In genomic region chrX:134686739-134687171, GRCm38 (mm10) we compare ENCODE assay signal across 8 mouse cellular contexts. TPM values are rescaled to one million over a fixed set of nuclear protein-coding genes. Genes with fewer than 3 reads are reported as not detected.
A peak's percentile ranks its signal among the peaks of the same experiment; 100 is the strongest.
DNase-seq lines count a peak whose midpoint lies in the region; ATAC-seq and TF ChIP-seq lines count a peak whose summit lies in the region.

No protein-coding gene starts in this region.

- no peaks in the 10 kb centered on the region for H3K36me3 ChIP-seq in heart, adult 2 months (ENCODE audit: control insufficient read depth, insufficient read depth, low read length)
- no peaks in the 10 kb centered on the region for H3K36me3 ChIP-seq in G1E (replicated peaks)
- H3K36me3 ChIP-seq in midbrain, embryonic 10.5 days: peaks cover 39% of the 10 kb centered on the region
- H3K36me3 ChIP-seq in stomach, postnatal 0 days (ENCODE audit: control insufficient read depth, insufficient read depth, low read length): no peaks in the 10 kb centered on the region

- intact Hi-C loops in heart, adult 2 months (cut with DNase I): loop anchor here (5.0 kb wide), 1 partner anchor 39 kb away; no protein-coding TSS in a partner anchor
- intact Hi-C loops in heart, postnatal 14 days (cut with DNase I): loop anchor here (5.0 kb wide), 1 partner anchor 39 kb away; no protein-coding TSS in a partner anchor
- intact Hi-C loops in left cerebral cortex, postnatal 4 days (cut with DNase I): loop anchor here (5.0 kb wide), 1 partner anchor 74 kb away; no protein-coding TSS in a partner anchor

- no peaks in the 10 kb centered on the region for H3K4me1 ChIP-seq in heart, adult 2 months (ENCODE audit: control insufficient read depth, insufficient read depth, low read length)
- no peaks in the 10 kb centered on the region for H3K4me1 ChIP-seq in G1E (ENCODE audit: insufficient read depth, low read depth, low read length)
- peaks cover 1% of the 10 kb centered on the region; the same call in 1 of the 2 replicates for H3K4me1 ChIP-seq in cortical plate, adult 2 months (ENCODE audit: control insufficient read depth, insufficient read depth, low read length)
- peaks cover 18% of the 10 kb centered on the region for H3K4me1 ChIP-seq in midbrain, embryonic 10.5 days
- no peaks in the 10 kb centered on the region for H3K4me1 ChIP-seq in stomach, postnatal 0 days (replicated peaks; ENCODE audit: control insufficient read depth, insufficient read depth)

- peak in 1 of 2 experiments; percentile 41 for DNase-seq in heart, adult 2 months
- no peak for DNase-seq in heart, adult 8-10 months (ENCODE audit: low spot score)
- DNase-seq in G1E (ENCODE audit: low spot score): no peak
- DNase-seq in heart, postnatal 14 days: peak; percentile 21 to 42
- peak; percentile 47 for DNase-seq in left cerebral cortex, postnatal 4 days
- peak; percentile 59 for DNase-seq in midbrain, embryonic 10.5 days (ENCODE audit: low spot score)
- DNase-seq in stomach, postnatal 0 days (ENCODE audit: low spot score): peak; percentile 41

- peak overlapping the region; percentile 51 for H3K4me3 ChIP-seq in heart, adult 2 months
- peak overlapping the region; percentile 49; the same call in 1 of the 2 replicates for H3K4me3 ChIP-seq in G1E (ENCODE audit: low read depth, low read length)
- H3K4me3 ChIP-seq in cortical plate, adult 2 months (ENCODE audit: insufficient read depth, low read length): peak overlapping the region; percentile 52
- H3K4me3 ChIP-seq in midbrain, embryonic 10.5 days: peak overlapping the region; percentile 68
- H3K4me3 ChIP-seq in stomach, postnatal 0 days (ENCODE audit: low read depth, low read length): peak overlapping the region; percentile 47

- no peaks in the 10 kb centered on the region for H3K79me2 ChIP-seq in heart, adult 2 months (replicated peaks; ENCODE audit: control insufficient read depth, insufficient read depth, low read length)

- no peak for TF ChIP-seq EP300 in heart, adult 2 months (IDR thresholded peaks at IDR 0.05; ENCODE audit: insufficient read depth, low read depth, low read length)
- TF ChIP-seq EP300 in stomach, postnatal 0 days (optimal IDR thresholded peaks at IDR 0.05): no peak

- no peak for TF ChIP-seq CTCF in heart, adult 2 months (IDR thresholded peaks at IDR 0.05)
- TF ChIP-seq CTCF in G1E (IDR thresholded peaks at IDR 0.05; ENCODE audit: low read depth, low read length): no peak
- TF ChIP-seq CTCF in cortical plate, adult 2 months (IDR thresholded peaks at IDR 0.05; ENCODE audit: extremely low read depth, insufficient read depth, low read length): no peak
- no peak for TF ChIP-seq CTCF in stomach, postnatal 0 days (IDR thresholded peaks at IDR 0.05; ENCODE audit: low read depth)

- peak overlapping the region; percentile 54 for H3K4me2 ChIP-seq in stomach, postnatal 0 days (replicated peaks; ENCODE audit: low read depth)

- no peak for TF ChIP-seq POLR2A in heart, adult 2 months (IDR thresholded peaks at IDR 0.05; ENCODE audit: insufficient read depth, low read depth, low read length)
- no peak for TF ChIP-seq POLR2A in cortical plate, adult 2 months (IDR thresholded peaks at IDR 0.05; ENCODE audit: extremely low read depth, insufficient read depth, low read length)

- no peaks in the 10 kb centered on the region for H3K9me3 ChIP-seq in G1E (replicated peaks)
- H3K9me3 ChIP-seq in midbrain, embryonic 10.5 days (replicated peaks): no peaks in the 10 kb centered on the region
- H3K9me3 ChIP-seq in stomach, postnatal 0 days (ENCODE audit: control insufficient read depth, low read length): no peaks in the 10 kb centered on the region

- WGBS in heart, adult 2 months: 19% methylated on average over 16 of the region's 16 CpGs
- WGBS in midbrain, embryonic 10.5 days: 21% methylated on average over 16 of the region's 16 CpGs
- 8% methylated on average over 14 of the region's 16 CpGs for WGBS in stomach, postnatal 0 days

- peak overlapping the region; percentile 72 for H3K9ac ChIP-seq in heart, adult 2 months (ENCODE audit: low read depth, low read length)
- peak overlapping the region; percentile 66 for H3K9ac ChIP-seq in stomach, postnatal 0 days (ENCODE audit: low read length)

- no peaks in the 10 kb centered on the region for H3K27me3 ChIP-seq in heart, adult 2 months (ENCODE audit: control insufficient read depth, insufficient read depth, low read length)
- peaks cover 7% of the 10 kb centered on the region for H3K27me3 ChIP-seq in G1E (ENCODE audit: insufficient read depth, low read length)
- peaks cover 68% of the 10 kb centered on the region for H3K27me3 ChIP-seq in midbrain, embryonic 10.5 days (ENCODE audit: low read depth, poor library complexity, severe bottlenecking)
- H3K27me3 ChIP-seq in stomach, postnatal 0 days (ENCODE audit: control insufficient read depth, insufficient read depth, low read length): no peaks in the 10 kb centered on the region

- ATAC-seq in G1E (ENCODE audit: extremely low read depth, insufficient number of reproducible peaks, low FRiP score, poor library complexity, severe bottlenecking): no peak
- ATAC-seq in stomach, postnatal 0 days (ENCODE audit: low FRiP score, low TSS enrichment): peak; percentile 60; the same call in 1 of the 2 replicates

- peak overlapping the region; percentile 27 for H3K27ac ChIP-seq in heart, adult 2 months
- H3K27ac ChIP-seq in cortical plate, adult 2 months (ENCODE audit: insufficient read depth, low read length): peak overlapping the region; percentile 59; the same call in 1 of the 2 replicates
- H3K27ac ChIP-seq in midbrain, embryonic 10.5 days (replicated peaks): peak overlapping the region; percentile 92
- peak overlapping the region; percentile 79 for H3K27ac ChIP-seq in stomach, postnatal 0 days (replicated peaks)

RNA-seq across cellular contexts. Expression of gene Armcx4, which starts 0.4 kb away (rescaled TPM):
- 1 to 10 TPM; 8.1 to 9.2 TPM for total RNA-seq in heart, adult 2 months (2021)
- 1.0 and 1.8 TPM in 2 replicates for polyA plus RNA-seq in heart, adult 2 months (2012; rRNA removed)
- 1 to 10 TPM; 2.1 to 7.4 (median 5.0) TPM for total RNA-seq in heart, adult 8-10 months (2022)
- total RNA-seq in G1E (2014; fragmentation: Nextera tagmentation) (1.6 and 1.7 TPM in 2 replicates), G1E (2017) (0.35 and 0.44 TPM in 2 replicates)
- 0.48 and 0.53 TPM in 2 replicates for polyA plus RNA-seq in G1E (2012)
- polyA plus RNA-seq in cortical plate, adult 2 months (2012; rRNA removed): 13.8 and 15.5 TPM in 2 replicates
- total RNA-seq in heart, postnatal 14 days (2021): 10 to 100 TPM; 11.7 to 12.1 TPM
- total RNA-seq in left cerebral cortex, postnatal 4 days (2021): 10 to 100 TPM; 56.9 to 60.0 TPM
- polyA plus RNA-seq in midbrain, embryonic 10.5 days (2016; fragmentation: Nextera tagmentation; extraction: Ambion mirVana): 5.9 and 6.6 TPM in 2 replicates
- 1.3 and 1.4 TPM in 2 replicates for polyA plus RNA-seq in stomach, postnatal 0 days (2015; fragmentation: Nextera tagmentation; extraction: Ambion mirVana)

RNA-seq across cellular contexts. Expression of gene Armcx1, which starts 31.0 kb away (rescaled TPM):
- total RNA-seq in heart, adult 2 months (2021): 1 to 10 TPM; 4.2 to 4.5 TPM
- 2.1 and 3.9 TPM in 2 replicates for polyA plus RNA-seq in heart, adult 2 months (2012; rRNA removed)
- total RNA-seq in heart, adult 8-10 months (2022): 1 to 10 TPM; 2.5 to 4.3 (median 3.4) TPM
- total RNA-seq in G1E (2014; fragmentation: Nextera tagmentation) (21.6 and 25.4 TPM in 2 replicates), G1E (2017) (55.5 and 56.3 TPM in 2 replicates)
- polyA plus RNA-seq in G1E (2012): 3.8 and 5.0 TPM in 2 replicates
- polyA plus RNA-seq in cortical plate, adult 2 months (2012; rRNA removed): 71.6 and 74.8 TPM in 2 replicates
- 1 to 10 TPM; 7.4 to 7.8 TPM for total RNA-seq in heart, postnatal 14 days (2021)
- total RNA-seq in left cerebral cortex, postnatal 4 days (2021): 10 to 100 TPM; 55.2 to 61.3 TPM
- polyA plus RNA-seq in midbrain, embryonic 10.5 days (2016; fragmentation: Nextera tagmentation; extraction: Ambion mirVana): 44.6 and 50.3 TPM in 2 replicates
- 14.9 and 15.2 TPM in 2 replicates for polyA plus RNA-seq in stomach, postnatal 0 days (2015; fragmentation: Nextera tagmentation; extraction: Ambion mirVana)

Comparison
In these comparisons a context has a peak if more than half of its experiments do, and no peak if none do; other contexts are left out.
1. DNase-seq: peak in heart, postnatal 14 days (2 of 2), left cerebral cortex, postnatal 4 days (single experiment), midbrain, embryonic 10.5 days (single experiment) and stomach, postnatal 0 days (single experiment); none in heart, adult 8-10 months (single experiment) and G1E (single experiment).
2. H3K27ac ChIP-seq: peak in every context shown above with its lines; median percentile 92 in midbrain, embryonic 10.5 days; 79 in stomach, postnatal 0 days; 59 in cortical plate, adult 2 months; 27 in heart, adult 2 months.
3. RNA of gene Armcx4, which starts 0.4 kb away (total RNA-seq): 56.9 to 60.0 TPM in left cerebral cortex, postnatal 4 days; 11.7 to 12.1 TPM in heart, postnatal 14 days, 8.1 to 9.2 TPM in heart, adult 2 months, 2.1 to 7.4 TPM in heart, adult 8-10 months and 0.35 to 1.7 TPM in G1E; every median in the first group is over 4 times any median in the second.
4. Peak in every context shown above with its lines, with median percentiles within 50 percentile points of each other: H3K4me3 ChIP-seq.